Mouse (Mus musculus) ES-CJ7 (cell line): Measurements from ENCODE around the gene Mipol1.

Source experiments
- DNase-seq: peaks from one replicate; pipeline ENCODE4 v3.0.0; 2011; ENCODE audit warnings: low read depth, low spot score

Mipol1 gene

DNA sequence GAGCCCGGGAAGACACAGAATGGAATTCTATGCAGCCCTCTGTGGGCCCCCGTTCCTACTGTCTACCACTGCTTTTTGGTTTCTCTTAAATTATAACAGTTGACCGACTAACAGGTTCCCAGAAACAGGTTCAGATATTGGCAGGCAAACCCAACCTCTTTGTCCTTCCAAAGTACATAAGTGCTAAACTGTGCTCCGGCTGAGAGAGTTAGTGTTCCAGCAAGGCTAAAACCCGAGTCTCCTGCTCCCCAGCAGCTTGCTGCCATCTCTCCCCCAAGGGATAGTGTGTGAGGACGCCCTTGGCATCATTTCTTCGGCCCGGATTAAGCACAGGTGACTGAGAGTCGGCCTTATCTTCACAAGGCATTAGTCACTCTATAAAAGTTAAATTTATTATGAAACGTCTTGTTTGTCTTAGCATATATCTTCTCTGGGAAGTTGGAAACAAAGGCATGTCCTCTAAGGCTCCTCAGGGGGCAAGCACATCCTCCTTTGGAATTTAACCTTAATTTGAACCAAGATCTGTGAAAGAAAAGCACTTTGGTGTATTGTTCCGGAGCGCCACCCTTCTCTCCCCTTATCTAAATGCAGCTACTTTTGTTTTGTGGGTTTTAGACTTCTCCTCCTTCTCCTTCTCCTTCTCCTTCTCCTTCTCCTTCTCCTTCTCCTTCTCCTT is 285.6 kb downstream of the Mipol1 start:
- DNase-seq: peak; percentile 65

DNA sequence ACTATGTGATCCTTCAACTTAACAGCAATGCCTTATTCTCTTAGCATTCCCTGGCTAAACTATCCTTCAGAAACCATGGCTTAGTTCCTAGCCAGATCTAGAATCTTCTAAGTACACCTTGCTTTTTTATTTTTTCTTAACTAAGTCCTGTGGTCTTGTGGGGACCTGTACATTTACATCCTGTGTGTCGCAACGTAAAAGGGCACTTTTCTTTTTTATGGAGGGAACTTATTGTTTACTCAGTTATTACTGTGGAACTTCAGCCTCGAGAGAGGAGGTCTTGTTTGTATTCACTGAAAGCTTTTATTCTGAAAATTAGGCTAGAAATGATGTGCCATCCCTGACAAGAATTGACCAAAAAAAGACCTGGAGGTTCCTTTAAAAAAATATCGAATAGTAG is 298.1 kb downstream of the Mipol1 start:
- no peak for DNase-seq

DNA sequence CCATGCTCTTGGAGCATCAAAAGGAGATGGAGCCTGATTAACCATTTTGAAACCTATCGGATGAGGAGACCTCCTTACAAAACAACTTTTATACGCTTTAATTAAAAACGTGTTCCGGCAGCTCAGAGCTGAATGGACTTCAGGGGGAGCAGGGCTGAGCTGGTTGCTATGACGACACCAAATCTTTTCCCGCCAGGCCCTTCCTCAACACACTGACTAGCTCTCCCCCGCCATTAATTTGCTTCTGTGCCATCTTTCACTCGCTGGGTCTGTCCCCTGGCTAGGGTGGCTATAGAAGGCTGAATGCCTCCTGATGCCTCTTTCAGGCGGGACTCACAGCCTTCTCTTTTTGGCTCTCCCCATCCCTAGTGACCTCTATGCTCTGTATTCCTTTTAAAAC is 300.2 kb downstream of the Mipol1 start:
- DNase-seq: no peak

DNA sequence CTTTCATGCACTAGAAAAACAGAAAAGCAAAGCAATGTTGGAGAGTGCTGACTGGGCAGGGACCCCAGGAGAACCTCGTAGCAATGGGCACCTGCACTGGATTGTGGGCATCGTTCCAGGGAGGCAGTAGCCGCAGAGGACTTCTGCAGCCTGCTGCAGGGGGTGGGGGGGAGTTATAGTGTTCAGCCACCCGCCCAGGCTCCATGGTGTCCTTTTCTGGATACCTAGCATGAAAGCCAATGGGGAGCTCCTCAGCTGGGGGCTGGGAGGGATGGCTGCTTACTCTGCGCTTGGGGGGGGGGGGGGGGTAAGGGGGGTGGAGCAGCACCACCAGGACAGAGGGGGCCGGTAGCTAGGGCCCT is 304.3 kb downstream of the Mipol1 start:
- no peak for DNase-seq

DNA sequence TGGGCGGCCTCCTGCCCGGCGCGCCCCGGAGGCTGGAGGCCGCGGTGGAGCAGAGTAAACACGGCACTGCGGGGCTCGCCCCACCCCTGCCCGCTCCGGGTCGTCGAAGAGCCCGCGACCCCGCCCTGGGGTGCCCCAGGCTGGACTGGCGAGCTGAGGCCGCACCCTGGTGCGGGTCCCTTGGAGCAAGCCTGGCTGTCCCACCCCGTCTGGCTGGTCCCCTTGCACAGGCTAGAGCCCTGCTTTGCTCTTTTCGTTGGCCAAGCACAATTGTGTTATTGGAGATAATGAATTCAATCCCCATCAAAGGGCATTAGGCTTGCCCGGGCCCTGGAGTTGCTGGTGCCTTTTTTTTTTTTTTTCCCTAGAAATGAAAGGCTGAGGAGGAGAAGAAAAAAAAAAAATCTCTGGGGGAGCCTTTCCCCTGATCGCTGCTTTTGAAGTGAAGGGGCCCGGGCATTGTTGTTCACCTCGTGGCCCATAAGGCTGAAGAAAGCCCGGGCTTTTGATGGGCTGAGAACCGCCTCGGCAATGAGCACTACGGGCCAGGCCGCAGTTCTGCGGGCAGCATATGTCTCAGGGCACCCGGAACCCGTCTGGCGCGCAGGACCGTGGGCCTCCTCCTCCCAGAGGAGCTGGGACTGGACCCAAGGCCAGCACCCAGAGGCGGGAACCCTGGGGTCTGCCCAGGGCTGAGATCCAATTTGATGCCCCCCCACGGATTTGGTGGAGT is 304.8 kb downstream of the Mipol1 start:
- DNase-seq: no peak

DNA sequence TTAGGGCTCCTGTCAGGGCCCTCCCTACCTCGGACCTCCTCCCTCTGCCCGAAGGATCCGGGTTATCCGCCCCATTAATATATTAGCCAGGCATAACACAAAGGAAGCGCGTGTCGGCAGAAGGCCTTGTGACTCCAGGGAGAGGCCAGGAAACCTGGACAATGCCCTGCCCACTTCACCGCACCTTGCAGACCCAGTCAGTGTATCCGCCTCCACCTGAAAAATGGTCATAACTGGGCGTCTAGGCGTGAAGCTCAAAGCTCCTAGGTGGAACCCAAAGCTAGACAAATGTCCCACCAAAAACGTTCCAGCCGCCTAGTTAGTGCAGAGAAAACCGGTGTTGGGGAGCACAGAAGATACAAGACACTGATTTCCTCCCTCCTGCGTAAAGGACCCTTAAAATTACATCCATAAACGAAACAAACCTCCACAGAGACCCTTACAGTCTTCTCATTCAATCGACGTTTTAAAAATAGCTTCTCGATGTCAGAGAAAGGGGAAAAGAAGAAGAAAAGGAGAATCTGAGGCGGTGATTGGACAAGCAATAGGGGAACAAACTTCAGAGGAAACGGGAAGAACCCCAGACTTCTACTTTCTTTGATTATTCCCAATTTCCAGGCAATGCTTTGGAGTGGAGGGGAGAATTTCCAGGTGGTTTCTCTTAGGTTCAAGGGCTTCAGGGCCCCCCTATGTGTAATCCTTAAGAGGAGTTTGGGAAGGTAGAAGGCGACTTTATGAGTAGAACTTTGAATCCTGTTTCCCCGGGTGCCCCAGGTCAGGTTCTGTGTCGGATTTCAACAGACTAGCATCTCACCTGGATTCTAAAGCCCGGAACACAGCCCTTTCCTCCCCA is 306.1 kb downstream of the Mipol1 start:
- peak; percentile 8 for DNase-seq

DNA sequence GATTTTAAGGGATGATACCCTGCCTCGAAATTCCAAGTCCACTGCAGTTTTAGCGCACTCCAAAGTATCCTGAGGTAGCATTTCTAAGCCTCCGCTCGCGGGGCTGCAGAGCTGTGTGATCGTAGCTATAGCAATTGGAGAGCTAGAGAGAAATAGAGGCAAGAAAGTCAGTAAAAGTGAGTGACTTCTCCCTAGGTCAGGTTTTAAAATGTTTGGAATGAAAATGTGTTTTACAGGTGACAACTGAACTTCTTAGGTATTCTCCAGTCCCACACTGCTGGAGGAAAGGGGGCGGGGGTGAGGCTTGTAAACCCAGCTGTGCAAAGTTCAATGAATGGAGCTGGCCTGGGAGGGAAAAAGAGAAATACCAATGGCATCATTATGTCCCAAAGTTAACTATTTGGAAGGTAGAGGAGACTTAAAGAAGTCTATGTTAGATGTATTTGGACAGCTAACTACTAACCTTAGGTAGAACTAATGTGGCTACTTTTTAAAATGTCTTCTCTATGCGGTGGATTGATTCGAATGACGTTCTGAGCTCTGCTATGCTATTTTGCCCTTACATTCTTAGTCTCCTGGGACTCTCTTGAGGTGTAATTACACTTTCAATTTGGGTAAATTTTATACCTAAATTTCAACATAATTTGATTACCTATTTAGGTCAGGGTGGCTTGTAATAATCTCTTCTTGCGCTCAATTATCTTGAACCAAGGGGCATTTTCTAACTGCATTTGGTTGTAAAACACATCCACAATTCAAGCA is 306.9 kb downstream of the Mipol1 start:
- DNase-seq: no peak

DNA sequence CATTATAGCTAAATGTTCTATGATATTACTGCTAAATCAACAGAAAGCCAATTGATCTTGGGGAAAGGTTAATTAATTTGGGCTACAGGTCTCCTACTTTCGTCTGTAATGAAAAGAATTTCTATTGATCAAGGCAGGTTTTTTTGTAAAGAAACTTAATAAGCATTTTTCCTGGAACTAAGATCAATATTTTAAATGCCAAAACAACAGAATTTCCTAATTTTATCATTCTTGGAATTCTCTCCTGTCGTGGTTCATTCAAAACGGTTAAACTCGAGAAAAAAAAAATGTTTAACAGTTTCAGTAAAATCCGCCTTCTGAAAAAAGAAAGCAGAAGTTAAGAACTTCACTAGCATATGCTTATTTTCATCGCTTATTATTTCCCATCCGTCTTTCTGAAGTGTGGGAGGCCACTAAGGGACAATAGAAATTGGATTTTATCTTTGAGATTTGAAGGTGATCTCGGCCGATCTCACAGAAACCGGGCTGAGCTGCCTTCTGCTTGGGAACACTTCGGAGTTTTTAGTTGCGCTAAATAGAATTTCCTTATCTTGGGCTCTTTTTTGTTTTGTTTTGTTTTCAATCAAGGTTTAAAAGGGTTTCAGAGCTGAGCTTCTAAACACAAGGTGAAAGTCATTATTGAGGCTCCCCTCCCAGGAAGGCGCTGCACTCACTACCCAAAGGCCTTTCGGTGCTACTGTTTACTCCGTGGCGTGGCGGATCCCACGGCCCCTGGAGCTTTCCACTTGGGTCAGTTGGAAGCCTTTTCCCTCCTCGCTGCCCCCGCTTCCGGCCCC is 307.8 kb downstream of the Mipol1 start:
- DNase-seq: peak; percentile 28

DNA sequence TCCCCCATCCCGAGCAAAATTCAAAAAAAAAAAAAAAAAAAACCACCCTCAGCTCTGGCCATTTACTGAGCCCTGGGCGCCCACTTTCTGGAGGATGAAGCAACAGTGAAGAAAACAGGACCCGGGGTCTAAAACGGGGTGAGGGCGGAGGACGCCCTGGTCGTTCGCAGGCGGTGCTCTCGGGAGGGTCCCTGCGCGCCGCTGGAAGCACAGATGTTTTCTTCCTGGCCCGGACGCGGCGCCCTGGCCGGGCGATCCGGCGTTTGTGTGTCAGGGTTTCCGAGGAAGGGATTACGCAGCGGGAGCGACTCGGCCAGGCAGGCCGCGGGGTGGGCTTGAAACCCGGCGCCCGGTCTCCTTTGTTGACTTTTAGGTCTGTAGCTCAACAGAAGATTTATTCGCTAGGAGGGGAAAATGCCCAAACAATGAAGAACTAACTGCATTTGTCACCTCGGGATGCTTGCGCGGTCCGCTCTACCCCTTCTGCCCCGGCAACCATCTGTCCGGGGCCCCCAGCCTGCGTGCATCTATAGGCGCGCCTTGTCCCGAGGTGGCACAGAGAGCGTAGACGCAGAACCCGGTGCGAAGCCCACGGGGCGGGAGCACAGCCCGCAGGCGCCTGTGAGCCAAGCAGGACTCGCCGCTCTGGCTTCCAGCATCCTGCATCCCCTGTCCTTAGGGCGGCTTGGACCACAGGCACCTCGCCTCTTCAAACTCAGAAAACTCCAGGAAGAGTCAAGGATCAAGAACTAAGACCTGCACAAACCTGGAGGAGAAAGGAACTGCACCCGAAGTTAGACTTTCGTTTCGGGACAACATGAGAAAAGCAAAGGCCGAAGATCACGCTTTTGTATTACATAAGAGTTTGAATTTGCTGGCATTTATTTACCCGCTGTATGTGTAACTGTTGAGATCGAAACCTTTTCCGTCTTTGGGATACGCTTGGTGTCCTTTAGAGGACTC is 308.6 kb downstream of the Mipol1 start:
- DNase-seq: peak; percentile 65

DNA sequence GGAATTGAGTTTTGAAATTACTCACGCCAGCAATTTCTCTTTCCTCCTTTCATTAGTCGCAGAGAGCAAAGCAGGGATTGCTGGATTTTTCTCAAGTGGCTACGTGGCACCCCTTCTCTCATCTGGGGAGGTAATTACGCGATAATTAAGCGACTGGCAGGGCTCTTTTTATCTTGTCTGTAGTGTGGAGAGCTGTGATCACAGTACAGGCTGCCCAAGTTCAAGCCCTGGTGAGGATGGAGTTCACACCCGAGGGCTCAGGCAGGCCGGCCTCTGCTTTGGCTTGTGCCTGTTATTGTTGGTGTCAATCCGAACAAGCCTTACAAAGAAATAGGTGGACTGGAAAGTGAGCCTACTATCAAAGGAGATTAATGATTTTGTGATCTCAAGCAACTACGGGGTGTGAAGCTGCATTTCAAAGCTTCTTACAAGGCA is 309.3 kb downstream of the Mipol1 start:
- no peak for DNase-seq

DNA sequence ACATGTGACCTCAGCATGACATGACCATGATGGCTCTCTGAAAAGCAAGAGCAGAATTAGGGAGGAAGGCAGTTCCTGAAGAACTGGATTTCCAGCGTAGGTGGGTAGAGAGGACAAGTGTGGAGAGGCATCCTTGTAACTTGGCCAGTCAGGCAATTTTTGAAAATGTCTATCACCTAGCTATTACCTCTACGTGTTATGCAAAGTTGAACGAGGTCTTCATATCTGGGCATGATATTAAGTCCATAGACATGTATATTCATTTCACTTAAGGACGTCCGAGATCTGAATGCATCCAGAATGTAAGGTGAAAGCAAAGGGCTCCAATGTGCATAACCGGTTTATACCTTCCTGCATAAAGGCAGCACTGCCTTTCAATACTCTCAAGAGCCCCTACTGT is 310.9 kb downstream of the Mipol1 start:
- no peak for DNase-seq

DNA sequence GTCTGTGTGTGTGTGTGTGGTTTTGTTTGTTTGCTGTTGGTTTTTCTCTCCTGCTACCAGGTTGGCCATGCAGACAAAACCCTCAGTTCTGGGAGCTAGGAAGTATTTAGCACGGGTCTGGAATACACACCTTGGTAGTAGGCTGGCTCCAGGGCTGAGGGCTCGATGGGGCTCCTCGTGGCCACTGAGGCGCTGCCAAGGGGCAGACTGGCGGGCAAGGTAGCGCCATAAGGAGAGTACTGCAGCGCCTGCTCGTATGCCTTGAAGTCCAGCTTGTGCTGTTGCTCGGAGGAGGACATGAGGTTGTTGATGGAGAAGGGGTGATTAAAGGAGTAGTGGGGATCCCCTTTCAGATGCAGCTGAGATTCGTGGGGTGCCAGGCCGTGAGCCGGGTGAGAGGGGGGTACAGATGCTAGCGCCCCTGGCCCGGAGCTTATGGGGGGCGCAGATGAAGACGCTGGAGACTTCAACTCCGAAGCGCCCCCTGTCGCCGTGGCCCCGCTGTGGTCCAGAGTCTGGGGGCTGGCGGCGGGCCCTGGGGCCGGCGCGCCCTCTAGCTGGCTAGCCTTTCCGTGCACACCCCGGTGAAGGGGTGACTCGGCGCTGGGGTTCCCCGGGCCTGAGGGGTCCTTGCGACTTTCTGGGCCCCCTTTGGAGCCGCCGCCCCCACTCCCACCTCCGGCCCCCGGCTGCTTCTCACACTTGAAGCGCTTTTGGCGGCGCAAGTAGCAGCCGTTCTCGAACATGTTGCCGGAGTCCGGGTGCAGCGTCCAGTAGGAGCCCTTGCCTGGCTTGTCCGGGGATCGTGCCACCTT is 311.9 kb downstream of the Mipol1 start:
- DNase-seq: peak; percentile 50

DNA sequence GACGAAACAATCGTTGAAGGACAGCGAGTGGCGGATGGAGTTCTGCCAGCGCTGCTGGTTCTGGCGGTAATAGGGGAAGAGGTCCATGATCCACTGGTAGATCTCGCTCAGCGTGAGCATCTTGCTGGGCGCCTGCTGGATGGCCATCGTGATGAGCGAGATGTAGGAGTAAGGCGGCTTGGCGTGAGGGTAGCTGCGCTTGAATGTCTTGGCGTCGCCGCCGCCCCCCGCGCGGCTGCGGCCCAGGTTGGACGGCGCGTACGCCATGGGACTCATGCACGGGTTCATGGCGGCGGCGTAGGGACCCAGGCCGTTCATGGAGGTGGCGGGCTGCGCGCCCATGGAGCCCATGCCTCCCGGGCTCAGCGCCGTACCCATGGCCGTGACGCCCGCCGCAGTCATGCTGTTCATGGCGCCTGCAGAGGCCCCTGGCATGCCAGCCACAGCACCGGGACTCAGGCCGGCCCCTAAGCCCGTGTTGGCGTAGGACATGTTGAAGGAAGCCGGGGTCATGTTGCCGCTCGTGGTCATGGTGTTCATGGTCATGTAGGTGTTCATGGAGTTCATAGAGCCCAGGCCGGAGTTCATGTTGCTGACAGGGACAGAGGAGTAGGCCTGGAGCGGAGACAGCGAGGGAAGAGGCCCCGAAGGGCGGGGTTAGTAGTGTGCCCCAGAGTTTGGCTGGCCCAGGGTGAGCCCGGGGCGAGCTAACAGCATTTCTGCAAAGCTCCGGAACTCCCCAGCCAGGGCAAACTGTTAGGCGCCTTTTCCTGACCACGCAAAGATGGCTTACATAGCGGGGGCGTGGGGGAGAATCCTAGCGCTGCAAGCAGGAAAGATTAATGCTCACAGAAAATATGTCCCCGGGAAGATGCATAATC is 312.8 kb downstream of the Mipol1 start:
- peak; percentile 31 for DNase-seq

DNA sequence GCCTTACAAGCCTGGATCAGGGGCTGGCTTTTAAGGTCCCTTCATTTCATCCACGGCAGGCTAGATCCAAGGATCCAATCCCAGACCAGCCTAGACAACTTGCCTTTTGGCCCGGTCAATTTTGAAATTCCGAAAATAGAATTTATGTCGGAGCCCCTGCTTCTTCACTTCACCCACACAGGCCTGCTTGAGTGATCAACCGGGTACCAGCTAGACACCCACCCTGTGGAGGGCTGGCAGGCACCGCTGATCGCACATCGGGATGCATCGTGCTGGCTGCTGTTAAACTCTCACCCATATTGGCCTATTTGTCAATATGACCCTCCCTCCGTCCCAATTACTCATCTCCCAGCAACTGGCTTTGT is 313.4 kb downstream of the Mipol1 start:
- DNase-seq: no peak

DNA sequence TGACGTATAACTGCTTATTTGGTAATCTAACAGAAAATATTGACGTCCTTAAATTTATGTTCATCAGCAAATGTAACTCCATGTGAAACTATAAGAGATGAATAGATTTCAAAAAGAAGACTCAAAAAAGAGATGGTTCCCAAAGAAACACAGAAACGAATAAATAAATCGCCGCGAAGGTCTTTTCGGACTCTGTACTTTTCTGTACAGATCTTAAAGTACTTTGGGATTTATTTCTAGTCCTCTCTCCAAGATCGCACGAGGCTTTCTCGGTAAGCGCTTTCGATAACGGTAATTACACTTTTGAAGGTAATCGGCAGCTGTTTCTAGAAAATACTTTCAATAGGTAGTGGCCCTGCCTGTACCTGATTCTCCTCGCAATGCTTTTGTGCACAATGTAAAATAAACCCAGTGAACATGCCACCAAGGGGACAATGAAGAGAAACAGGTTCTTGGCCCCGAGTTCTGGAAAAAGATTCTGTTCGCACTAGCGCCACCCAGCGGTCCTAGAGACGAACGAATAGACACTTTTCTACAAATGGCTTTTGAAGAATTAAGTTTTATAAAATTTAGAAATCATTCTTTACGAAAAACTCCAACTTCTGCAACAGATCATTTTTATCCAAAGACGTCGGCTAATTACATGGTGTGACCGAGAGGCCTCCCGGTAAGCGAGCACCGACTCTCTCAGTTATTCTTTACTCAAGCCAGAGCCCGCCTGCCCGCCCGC is 314.6 kb downstream of the Mipol1 start:
- peak; percentile 81 for DNase-seq

DNA sequence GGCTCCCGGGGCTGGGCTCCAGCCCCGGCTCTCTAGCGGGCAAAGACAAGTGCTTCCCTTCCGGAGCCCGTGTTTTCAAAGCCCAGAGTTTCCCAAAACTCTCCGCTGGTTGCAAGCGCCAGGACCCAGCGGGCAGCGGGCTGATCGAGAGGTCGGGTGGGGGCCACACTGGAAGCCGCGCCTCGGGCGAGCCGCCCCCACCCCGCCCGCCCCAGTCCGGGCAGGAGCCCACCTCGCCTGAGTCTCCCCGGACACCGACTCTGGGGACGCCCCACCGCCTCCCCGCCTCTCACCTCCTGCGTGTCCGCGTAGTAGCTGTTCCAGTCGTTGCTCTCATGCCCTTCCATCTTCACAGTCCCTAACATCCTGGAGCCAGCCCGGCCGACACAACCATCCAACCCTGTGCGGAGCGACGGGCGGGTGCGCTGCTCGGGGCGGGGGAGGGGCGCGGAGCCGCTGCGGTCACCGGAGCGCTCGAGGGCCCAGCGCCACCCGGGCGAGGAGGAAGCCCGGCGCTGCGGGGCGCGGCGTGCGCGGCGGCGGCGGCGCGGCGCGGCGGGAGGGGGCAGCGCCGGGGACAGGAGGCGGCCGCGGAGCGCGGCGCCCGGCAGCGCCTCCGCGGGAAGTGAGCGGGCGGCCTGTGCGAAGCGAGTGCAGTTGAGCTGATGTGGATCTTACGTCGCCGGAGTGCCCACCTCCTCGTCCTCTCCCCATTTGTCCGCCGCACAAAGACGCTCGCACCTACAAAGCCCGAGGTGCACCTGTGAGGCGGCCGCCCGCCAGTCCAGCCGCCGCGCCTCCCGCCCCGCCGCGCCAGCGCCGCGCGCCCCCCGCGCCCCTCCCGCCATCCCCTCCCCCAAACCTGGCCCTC is 315.4 kb downstream of the Mipol1 start:
- peak; percentile 50 for DNase-seq
